Mouse (Mus musculus) frontal cortex, postnatal 25 days (tissue): ENCODE measurements around the gene Gm10031.

Experiments
- DNase-seq, 2 experiments: peaks; one replicate each; pipeline ENCODE4 v3.0.0; 2022; ENCODE audit warnings: low spot score in 2 of 2

The Gm10031 gene

DNA sequence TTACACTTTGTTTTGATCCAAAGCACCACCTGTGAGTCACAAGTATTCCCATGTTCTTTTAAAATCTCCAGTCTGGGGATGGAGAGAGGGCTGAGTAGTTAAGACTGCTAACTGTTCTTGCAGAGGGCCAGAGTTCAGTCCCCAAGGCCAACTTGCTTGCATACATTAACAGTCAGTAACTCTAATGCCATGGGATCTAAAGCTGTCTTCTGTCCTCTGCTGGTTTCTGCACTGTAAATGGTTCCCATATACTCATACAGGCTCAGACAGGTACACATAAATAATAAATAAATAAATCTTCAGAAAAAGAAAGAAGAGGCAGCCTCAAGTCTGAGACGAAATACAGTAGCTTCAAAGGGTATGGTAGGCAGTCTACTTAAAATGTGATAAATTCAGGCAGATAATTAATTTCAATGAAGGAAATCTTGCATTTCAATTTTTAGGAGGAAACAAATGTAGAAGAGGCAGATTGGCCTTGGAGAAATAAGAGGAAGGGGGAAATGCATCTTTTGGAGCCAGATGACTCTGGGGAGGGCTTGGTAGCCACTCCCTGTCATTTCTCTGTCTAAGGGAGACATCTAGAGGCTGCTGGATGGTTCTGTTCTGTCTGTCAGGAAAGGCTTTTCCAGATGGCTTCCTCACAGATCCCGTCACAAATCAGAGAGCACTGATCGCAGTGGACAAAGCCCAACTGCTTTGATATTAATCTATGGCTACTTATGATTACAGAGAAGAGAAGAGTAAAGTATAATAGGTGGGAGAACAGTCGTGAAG, 16.2 kb downstream of the Gm10031 start:
- DNase-seq = no peak

DNA sequence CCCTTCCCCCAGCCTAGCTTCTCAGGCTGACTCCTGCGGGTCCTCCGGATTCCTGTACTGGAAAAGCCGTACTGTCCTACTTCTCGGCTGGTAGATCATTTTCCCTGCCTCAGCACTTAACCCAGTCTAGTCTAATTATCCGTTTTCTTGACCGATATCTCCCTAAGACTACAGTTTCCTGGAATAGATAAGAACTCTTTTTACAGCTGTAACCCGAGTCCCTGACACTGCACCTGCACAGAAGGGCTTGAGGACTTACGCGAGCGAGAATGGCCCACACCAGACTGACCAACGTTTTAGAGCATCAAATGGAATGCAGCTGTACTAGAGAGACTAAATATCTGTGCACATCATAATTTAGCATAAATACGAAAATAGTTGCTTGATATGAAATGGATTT, 20.2 kb downstream of the Gm10031 start:
- DNase-seq = no peak

DNA sequence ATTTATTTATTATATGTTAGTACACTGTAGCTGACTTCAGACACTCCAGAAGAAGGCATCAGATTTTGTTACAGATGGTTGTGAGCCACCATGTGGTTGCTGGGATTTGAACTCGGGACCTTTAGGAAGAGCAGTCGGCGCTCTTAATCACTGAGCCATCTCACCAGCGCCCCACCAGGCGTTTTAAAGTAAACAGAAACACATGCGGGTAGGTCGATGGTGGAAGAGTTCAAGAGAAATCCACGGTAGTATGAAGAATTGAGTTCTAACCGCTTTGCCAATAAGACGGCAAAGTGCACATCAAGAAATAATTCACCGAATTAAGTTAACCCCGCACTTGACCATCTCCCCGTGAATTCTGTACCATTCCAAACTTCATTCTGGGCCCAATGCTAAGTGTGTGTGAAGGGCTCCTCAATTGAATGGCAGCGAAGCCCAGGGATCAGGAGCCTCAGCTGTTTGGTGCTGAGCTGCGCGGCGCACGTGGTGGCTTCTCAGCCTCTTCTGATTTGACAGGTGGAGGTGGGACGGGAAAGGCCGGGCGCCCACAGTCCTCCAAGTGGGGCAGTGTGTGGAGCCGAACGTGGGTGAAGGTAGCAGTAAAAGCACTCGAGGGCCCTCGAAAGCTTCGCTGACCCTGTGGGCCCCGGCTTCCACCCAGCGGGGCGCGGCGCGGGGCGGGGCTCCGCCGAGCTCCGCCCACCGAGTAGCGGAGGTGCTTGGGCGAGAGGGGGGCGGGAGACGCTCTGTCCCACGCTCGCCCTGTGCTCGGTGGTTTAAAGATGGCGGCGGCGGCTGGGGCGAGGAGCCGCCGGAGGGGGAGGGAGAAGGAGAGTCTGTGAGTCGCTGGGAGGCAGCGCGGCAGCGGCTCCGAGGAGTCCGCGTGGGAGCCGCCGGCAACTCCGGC, 34.5 kb downstream of the Gm10031 start, which contains the start of gene Abl2:
Gene Abl2 (plus strand): TSS at position 763 of the 907 bp plus-strand sequence.
- DNase-seq = peak; percentile 74 to 79

DNA sequence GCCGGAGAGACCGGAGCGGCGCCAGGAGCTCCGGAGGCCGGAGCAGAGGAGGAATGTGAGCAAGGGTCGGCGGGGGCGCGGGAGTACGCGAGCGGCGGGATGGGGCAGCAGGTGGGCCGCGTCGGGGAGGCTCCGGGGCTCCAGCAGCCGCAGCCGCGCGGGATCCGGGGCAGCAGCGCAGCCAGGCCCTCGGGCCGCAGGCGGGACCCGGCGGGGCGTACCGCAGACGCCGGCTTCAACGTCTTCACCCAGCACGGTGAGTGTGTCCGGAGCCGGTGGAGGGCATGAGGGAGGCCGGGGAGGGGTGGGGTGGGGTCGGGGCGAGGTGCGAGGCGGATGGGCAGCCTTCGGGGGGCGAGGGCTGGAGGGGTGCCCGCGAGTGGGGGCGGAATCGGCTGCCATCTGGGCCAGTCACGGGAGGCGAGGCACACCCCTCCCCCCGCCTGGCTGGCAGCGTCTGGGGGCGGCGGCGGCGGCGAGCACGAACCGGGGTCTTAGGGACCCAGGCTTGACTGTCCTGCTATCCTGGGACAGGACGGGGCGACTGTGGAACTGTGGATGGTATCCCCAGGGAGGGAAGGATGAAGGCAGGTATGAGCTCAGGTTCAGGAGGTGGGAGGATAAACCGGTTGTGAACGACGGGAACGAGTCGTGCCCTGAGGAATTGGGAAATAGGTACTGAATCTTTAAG, 35.3 kb downstream of the Gm10031 start:
- peak; percentile 29 to 39 for DNase-seq

DNA sequence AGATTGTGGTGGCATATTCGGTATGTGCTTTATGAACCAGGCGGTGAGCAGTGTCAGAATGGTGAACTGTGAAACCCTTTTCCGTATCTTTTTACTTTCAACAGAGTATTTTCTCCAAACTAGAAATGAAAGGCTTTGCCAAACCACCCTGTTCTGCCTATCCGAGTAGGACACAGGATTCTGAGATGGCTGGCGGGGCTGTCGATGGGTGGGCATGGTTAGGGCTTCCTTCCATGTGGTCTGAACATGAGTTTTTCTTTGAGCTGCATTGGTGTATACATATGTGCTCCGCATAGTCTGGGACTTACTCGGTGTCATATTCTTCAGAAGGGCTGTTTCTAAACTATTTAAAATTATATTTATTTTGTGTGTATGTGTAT, 35.8 kb downstream of the Gm10031 start:
- no peak for DNase-seq

DNA sequence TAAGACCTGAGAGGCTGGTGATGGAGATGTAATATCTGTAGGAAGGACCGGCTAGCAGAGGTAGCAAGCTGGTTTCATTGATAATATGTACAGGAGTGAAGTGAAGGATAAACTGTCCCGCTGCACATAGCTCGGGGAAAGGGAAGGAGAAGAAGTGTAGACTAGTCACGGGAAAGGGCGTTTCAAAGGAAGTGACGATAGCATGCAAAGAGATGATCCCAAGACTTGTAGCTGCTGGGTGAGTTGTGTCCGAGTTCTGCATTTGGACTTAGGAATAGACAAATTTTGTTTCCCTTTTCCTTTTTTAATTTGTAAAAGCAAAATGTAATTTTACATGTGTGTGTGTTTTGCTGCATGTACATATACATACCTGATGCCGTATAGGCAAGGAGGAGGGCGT, 36.7 kb downstream of the Gm10031 start:
- no peak for DNase-seq

DNA sequence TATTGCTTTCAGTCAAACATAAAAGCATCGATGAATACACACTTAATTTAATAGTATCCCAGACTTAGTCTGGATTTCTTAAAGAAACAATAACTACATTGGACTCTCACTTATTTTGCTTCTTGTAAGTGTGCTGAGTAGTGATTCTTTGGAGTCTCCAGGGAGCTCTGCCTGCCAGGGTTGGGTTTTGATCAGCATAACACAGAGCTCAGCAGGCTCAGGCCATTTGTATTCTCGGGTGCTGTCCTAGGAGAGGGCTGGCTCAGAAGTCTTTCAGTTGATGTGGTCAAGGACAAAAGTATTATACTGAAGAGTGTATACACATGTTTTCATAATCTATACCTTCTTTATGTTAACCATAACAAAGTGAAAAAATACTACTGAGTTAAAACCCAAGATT, 41.5 kb downstream of the Gm10031 start:
- no peak for DNase-seq

DNA sequence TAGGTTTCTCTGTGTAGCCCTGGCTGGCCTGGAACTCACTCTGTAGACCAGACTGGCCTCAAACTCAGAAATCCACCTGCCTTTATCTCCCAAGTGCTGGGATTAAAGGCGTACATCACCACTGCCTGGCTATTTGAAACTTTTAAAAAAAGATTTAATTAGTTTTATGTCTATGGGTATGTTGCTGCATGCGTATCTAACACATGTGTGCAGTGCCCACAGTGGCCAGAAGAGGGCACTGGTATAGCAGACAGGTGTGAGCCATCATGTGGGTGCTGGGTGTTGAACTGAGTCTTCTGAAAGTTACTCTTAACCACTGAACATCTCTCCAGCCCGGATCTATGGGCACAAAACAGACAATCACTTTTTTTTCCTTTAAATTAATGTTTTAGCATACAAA, 42.3 kb downstream of the Gm10031 start:
- DNase-seq = no peak

DNA sequence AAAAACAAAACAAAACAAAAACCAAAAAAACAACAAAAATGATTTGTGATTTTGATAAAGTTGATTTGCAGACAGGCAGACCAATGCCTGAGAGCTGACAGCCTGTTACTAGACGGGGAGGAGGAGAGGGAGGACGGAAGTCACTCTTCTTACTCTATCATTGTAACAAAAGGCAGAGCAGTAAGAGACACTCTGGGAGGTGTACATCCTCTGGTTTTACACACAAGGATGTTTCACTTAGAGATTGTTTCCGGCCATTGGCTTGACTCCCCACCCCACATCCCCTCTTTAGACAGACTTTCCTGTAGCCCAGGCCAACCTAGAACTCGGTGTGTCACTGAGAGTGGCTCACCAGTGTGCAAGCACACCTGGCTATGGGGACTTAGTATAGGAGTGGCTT, 45.8 kb downstream of the Gm10031 start:
- no peak for DNase-seq

DNA sequence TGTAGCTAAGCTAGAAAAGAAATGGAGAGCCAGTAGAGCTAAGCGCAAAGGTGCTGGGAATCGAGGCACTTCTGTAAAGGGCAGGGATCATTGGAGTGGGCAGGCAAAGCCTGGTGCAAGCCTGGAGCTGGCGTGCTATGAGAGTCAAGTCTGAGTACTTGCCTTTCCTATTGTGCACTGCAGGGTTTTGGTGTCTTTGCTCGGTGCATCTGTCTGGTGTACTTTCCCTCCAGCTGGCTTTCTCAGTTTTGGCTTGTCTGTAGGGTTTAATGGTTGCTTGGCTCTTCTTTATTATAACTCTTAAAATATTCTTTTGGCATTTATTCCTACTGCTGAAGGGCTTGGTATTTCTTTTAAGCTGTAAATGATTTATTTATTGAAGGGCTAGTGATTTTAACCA, 49.1 kb downstream of the Gm10031 start:
- no peak for DNase-seq
